Mouse (Mus musculus) myocyte (in vitro differentiated cells): ENCODE data around the gene Hoxc5. TPM values are rescaled to one million over a fixed set of nuclear protein-coding genes. Genes with fewer than 3 reads are reported as not detected.
A peak's percentile ranks its signal among the peaks of the same experiment; 100 is the strongest.

Experiments
- H3K27me3 ChIP-seq: one replicate; pipeline ENCODE4 v1.6.1; 2011; ENCODE audit not compliant: control insufficient read depth, insufficient read depth, insufficient read length
- H3K36me3 ChIP-seq: one replicate; pipeline ENCODE4 v1.6.1; 2011; ENCODE audit not compliant: control insufficient read depth, insufficient read depth
- H3K4me2 ChIP-seq: one replicate; pipeline ENCODE4 v1.6.1; 2011; ENCODE audit warnings: low read depth, control low read depth
- H3K4me3 ChIP-seq: one replicate; pipeline ENCODE4 v1.5.1; 2011; ENCODE audit warnings: mild to moderate bottlenecking, control low read depth, moderate library complexity
- H3K79me2 ChIP-seq: one replicate; pipeline ENCODE4 v1.6.1; 2011; ENCODE audit not compliant: control insufficient read depth, insufficient read depth
- H3ac ChIP-seq: one replicate; pipeline ENCODE4 v1.6.1; 2011; ENCODE audit not compliant: control insufficient read depth, insufficient read length
- CEBPB ChIP-seq: IDR thresholded peaks from 2 replicates; pipeline ENCODE4 v1.6.1; 2011; ENCODE audit warnings: mild to moderate bottlenecking, moderate library complexity; ENCODE audit not compliant: poor library complexity, insufficient read depth, severe bottlenecking
- E2F4 ChIP-seq: IDR thresholded peaks from one replicate; pipeline ENCODE4 v1.6.1; 2011; ENCODE audit warnings: mild to moderate bottlenecking, control low read depth, moderate library complexity; ENCODE audit not compliant: insufficient read depth
- MAX ChIP-seq: IDR thresholded peaks from one replicate; pipeline ENCODE4 v1.6.1; 2011; ENCODE audit warnings: low read depth, mild to moderate bottlenecking, control low read depth
- MYOD1 ChIP-seq, 3 experiments: IDR thresholded peaks; one replicate each; pipeline ENCODE4 v1.6.1; 2011; ENCODE audit warnings: control low read depth in 2 of 3, low read depth in 2 of 3, mild to moderate bottlenecking in 2 of 3, moderate library complexity in 1 of 3; ENCODE audit not compliant: insufficient read length in 2 of 3, control insufficient read depth in 1 of 3
- MYOG ChIP-seq, 3 experiments: IDR thresholded peaks; one replicate each; pipeline ENCODE4 v1.6.1; 2011; ENCODE audit warnings: control low read depth in 2 of 3, low read depth in 2 of 3, mild to moderate bottlenecking in 2 of 3; ENCODE audit not compliant: insufficient read length in 2 of 3, control insufficient read depth in 1 of 3, insufficient read depth in 1 of 3
- POLR2A ChIP-seq: IDR thresholded peaks from one replicate; pipeline ENCODE4 v1.6.1; 2011; ENCODE audit warnings: low read depth, mild to moderate bottlenecking, control low read depth, moderate library complexity; ENCODE audit not compliant: insufficient read length
- POLR2AphosphoS2 ChIP-seq: IDR thresholded peaks from one replicate; pipeline ENCODE4 v1.6.1; 2011; ENCODE audit warnings: low read depth, control low read depth; ENCODE audit not compliant: insufficient read length
- REST ChIP-seq: IDR thresholded peaks from one replicate; pipeline ENCODE4 v1.6.1; 2011; ENCODE audit warnings: mild to moderate bottlenecking, control low read depth, moderate library complexity; ENCODE audit not compliant: insufficient read depth, insufficient read length
- SRF ChIP-seq: IDR thresholded peaks from one replicate; pipeline ENCODE4 v1.6.1; 2011; ENCODE audit warnings: low read depth; ENCODE audit not compliant: control insufficient read depth, insufficient read length
- TCF12 ChIP-seq: IDR thresholded peaks from one replicate; pipeline ENCODE4 v1.6.1; 2011; ENCODE audit warnings: mild to moderate bottlenecking, control low read depth; ENCODE audit not compliant: poor library complexity, insufficient read depth, severe bottlenecking
- TCF3 ChIP-seq: IDR thresholded peaks from one replicate; pipeline ENCODE4 v1.6.1; 2011; ENCODE audit warnings: low read depth, control low read depth; ENCODE audit not compliant: insufficient read length
- USF1 ChIP-seq: IDR thresholded peaks from one replicate; pipeline ENCODE4 v1.6.1; 2011; ENCODE audit warnings: low read depth, mild to moderate bottlenecking, control low read depth, moderate library complexity
- polyA plus RNA-seq: library from polyadenylated mRNA; unstranded; fragments of >200 nt; fragmentation: generic; extraction: Trizol; gene quantifications from one replicate; pipeline ENCODE4 v1.2.1, GENCODE M21; 2012; ENCODE audit warnings: missing spikeins

Hoxc5 gene
- polyA plus RNA-seq, 1 experiment: 1.2 TPM

GRCm38 (mm10) chr15:102997431-102997830, 30.2 kb downstream of the Hoxc5 start:
- H3K4me3 ChIP-seq: peak overlapping the region; percentile 73
- no peaks in the 10 kb centered on the region for H3K27me3 ChIP-seq
- peak overlapping the region; percentile 88 for H3K4me2 ChIP-seq
- no peak overlapping the region for H3ac ChIP-seq
- H3K79me2 ChIP-seq: peaks cover 42% of the 10 kb centered on the region
- no peaks in the 10 kb centered on the region for H3K36me3 ChIP-seq
- TF ChIP-seq E2F4 (no peak), CEBPB (no peak), REST (no peak), POLR2AphosphoS2 (no peak), MAX (no peak), MYOG (IDR thresholded peaks at IDR 0.05; ENCODE audit: control insufficient read depth in 1 of 3, insufficient read depth in 1 of 3, insufficient read length in 2 of 3, low read depth in 2 of 3) (no peak), POLR2A (no peak), SRF (no peak), USF1 (no peak), TCF3 (no peak), TCF12 (no peak), MYOD1 (IDR thresholded peaks at IDR 0.05; ENCODE audit: control insufficient read depth in 1 of 3, insufficient read length in 2 of 3, low read depth in 2 of 3) (no peak)

- H3K36me3 ChIP-seq: no peaks in the 10 kb centered on the region
- peaks cover 47% of the 10 kb centered on the region for H3K79me2 ChIP-seq
- no peak for TF ChIP-seq TCF3
- TF ChIP-seq POLR2AphosphoS2: peak; percentile 60
- TF ChIP-seq USF1: peak; percentile 76
- TF ChIP-seq POLR2A: peak; percentile 45
- H3ac ChIP-seq: peak within 1 kb of the TSS; percentile 17
- H3K27me3 ChIP-seq: no peaks in the 10 kb centered on the region
- H3K4me3 ChIP-seq: peak within 1 kb of the TSS; percentile 73
- peak within 1 kb of the TSS; percentile 88 for H3K4me2 ChIP-seq
Measured at GRCm38 (mm10) chr15:102997939-102998355, 30.7 kb downstream of the Hoxc5 start, which contains the start of gene Hoxc6. Gene Hoxc6, plus strand, starts transcription at chr15:102998257.

GRCm38 (mm10) chr15:102998608-102999182, 31.5 kb downstream of the Hoxc5 start:
- Histone ChIP-seq H3K4me3 (peak overlapping the region; percentile 73), H3K36me3 (no peaks in the 10 kb centered on the region), H3ac (peak overlapping the region; percentile 17), H3K27me3 (no peaks in the 10 kb centered on the region), H3K79me2 (peaks cover 54% of the 10 kb centered on the region), H3K4me2 (peak overlapping the region; percentile 88)
- TF ChIP-seq MYOG (IDR thresholded peaks at IDR 0.05; ENCODE audit: control insufficient read depth in 1 of 3, insufficient read depth in 1 of 3, insufficient read length in 2 of 3, low read depth in 2 of 3): no peak
- no peak for TF ChIP-seq MAX

- no peaks in the 10 kb centered on the region for H3K36me3 ChIP-seq
- TF ChIP-seq POLR2A (peak; percentile 59), SRF (no peak), TCF12 (no peak), MAX (no peak), USF1 (no peak), MYOG (IDR thresholded peaks at IDR 0.05; ENCODE audit: control insufficient read depth in 1 of 3, insufficient read depth in 1 of 3, insufficient read length in 2 of 3, low read depth in 2 of 3) (no peak), TCF3 (no peak), REST (no peak), E2F4 (no peak), POLR2AphosphoS2 (peak; percentile 94), CEBPB (no peak), MYOD1 (IDR thresholded peaks at IDR 0.05; ENCODE audit: control insufficient read depth in 1 of 3, insufficient read length in 2 of 3, low read depth in 2 of 3) (peak in 1 of 3 experiments; percentile 32)
- no peaks in the 10 kb centered on the region for H3K27me3 ChIP-seq
- H3K79me2 ChIP-seq: peaks cover 61% of the 10 kb centered on the region
- peak overlapping the region; percentile 17 for H3ac ChIP-seq
- H3K4me3 ChIP-seq: peak overlapping the region; percentile 73
- peak overlapping the region; percentile 98 for H3K4me2 ChIP-seq
Measured at GRCm38 (mm10) chr15:102999183-102999831, 32.1 kb downstream of the Hoxc5 start.

GRCm38 (mm10) chr15:102999955-103000354, 32.7 kb downstream of the Hoxc5 start:
- Histone ChIP-seq H3K79me2 (peaks cover 67% of the 10 kb centered on the region), H3K4me2 (peak overlapping the region; percentile 98), H3ac (peak overlapping the region; percentile 35), H3K36me3 (no peaks in the 10 kb centered on the region), H3K4me3 (peak overlapping the region; percentile 73), H3K27me3 (no peaks in the 10 kb centered on the region)
- TF ChIP-seq MAX: no peak
- no peak for TF ChIP-seq SRF
- TF ChIP-seq POLR2AphosphoS2: peak; percentile 84
- TF ChIP-seq MYOD1 (IDR thresholded peaks at IDR 0.05; ENCODE audit: control insufficient read depth in 1 of 3, insufficient read length in 2 of 3, low read depth in 2 of 3): no peak
- TF ChIP-seq MYOG (IDR thresholded peaks at IDR 0.05; ENCODE audit: control insufficient read depth in 1 of 3, insufficient read depth in 1 of 3, insufficient read length in 2 of 3, low read depth in 2 of 3): no peak
- no peak for TF ChIP-seq TCF3
- TF ChIP-seq TCF12: no peak
- TF ChIP-seq POLR2A: peak; percentile 75
